Mouse (Mus musculus) kidney, embryonic 16.5 days (tissue): Measurements from ENCODE around the gene Capza3. TPM values are rescaled to one million over a fixed set of nuclear protein-coding genes. Genes with fewer than 3 reads are reported as not detected.
A peak's percentile ranks its signal among the peaks of the same experiment; 100 is the strongest.

Source experiments
- ATAC-seq: fragments of 200-750 bp; cut with Nextera tagmentation; 2 replicates; pipeline ENCODE4 v1.8.0; 2017; ENCODE audit warnings: moderate TSS enrichment; ENCODE audit not compliant: low FRiP score, low TSS enrichment
- H3K27ac ChIP-seq: fragments of 300-500 bp; sonication (generic); 2 replicates; pipeline ENCODE4 v1.5.1; 2014; ENCODE audit warnings: low read length
- H3K27me3 ChIP-seq: fragments of 300-500 bp; sonication (generic); 2 replicates; pipeline ENCODE4 v1.6.1; 2014; ENCODE audit warnings: low read length, control low read depth, mixed read lengths; ENCODE audit not compliant: insufficient read depth
- H3K36me3 ChIP-seq: fragments of 300-500 bp; sonication (generic); 2 replicates; pipeline ENCODE4 v1.6.1; 2014; ENCODE audit warnings: low read length, control low read depth, mixed read lengths; ENCODE audit not compliant: insufficient read depth
- H3K4me1 ChIP-seq: fragments of 300-500 bp; sonication (generic); 2 replicates; pipeline ENCODE4 v1.6.1; 2014; ENCODE audit warnings: low read length, control low read depth, mixed read lengths; ENCODE audit not compliant: insufficient read depth
- H3K4me2 ChIP-seq: fragments of 300-500 bp; sonication (generic); replicated peaks from 2 replicates; pipeline ENCODE4 v1.6.1; 2014; ENCODE audit warnings: low read depth, low read length
- H3K4me3 ChIP-seq: fragments of 300-500 bp; sonication (generic); 2 replicates; pipeline ENCODE4 v1.5.1; 2014; ENCODE audit warnings: mild to moderate bottlenecking, low read length
- H3K9ac ChIP-seq: fragments of 300-500 bp; sonication (generic); replicated peaks from 2 replicates; pipeline ENCODE4 v1.6.1; 2014; ENCODE audit warnings: low read length
- H3K9me3 ChIP-seq: fragments of 300-500 bp; sonication (generic); 2 replicates; pipeline ENCODE4 v1.6.1; 2016; ENCODE audit warnings: low read length, control low read depth
- WGBS: fragments of 180-500 bp; shearing (Covaris S2); extraction: QIAGEN DNeasy Blood & Tissue Kit; methylation state at CpG from one replicate; pipeline ENCODE4 v1.1.7; 2014; 5-methylcytosine and 5-hydroxymethylcytosine counted together
- polyA plus RNA-seq: library from polyadenylated mRNA; unstranded; fragments of >200 nt; fragmentation: Nextera tagmentation; extraction: Ambion mirVana; gene quantifications from 2 replicates; pipeline ENCODE4 v1.2.1, GENCODE M21; 2015

The Capza3 gene
- not detected in 2 replicates for polyA plus RNA-seq

DNA sequence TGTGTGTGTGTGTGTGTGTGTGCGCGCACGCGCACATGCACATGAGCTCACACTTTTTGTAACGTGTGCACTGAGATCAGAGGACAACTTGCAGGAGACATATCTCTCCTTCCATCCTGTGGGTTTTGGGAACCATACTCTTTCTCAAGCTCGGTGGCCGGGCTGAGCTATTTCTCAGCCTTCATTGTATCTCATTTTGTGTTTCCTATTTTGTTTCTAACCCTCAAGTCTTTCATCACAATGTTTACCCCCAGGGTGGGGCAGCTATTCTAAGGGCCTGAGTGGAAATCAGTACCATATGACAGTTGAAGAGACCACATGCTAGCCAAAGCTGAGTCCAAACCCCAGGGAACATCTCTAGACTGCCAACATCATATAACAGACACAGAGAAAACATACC lies at the start of gene Capza3:
Gene Capza3, plus strand, starts transcription at position 301 of the 400 bp plus-strand sequence.
- Histone ChIP-seq H3K9ac (no peak within 1 kb of the TSS), H3K4me3 (no peak within 1 kb of the TSS), H3K36me3 (no peaks in the 10 kb centered on the region), H3K27me3 (no peaks in the 10 kb centered on the region), H3K27ac (no peak within 1 kb of the TSS), H3K4me2 (no peak within 1 kb of the TSS), H3K9me3 (no peaks in the 10 kb centered on the region), H3K4me1 (no peaks in the 10 kb centered on the region)
- ATAC-seq: no peak
- 94% methylated on average over 7 of the region's 7 CpGs for WGBS

DNA sequence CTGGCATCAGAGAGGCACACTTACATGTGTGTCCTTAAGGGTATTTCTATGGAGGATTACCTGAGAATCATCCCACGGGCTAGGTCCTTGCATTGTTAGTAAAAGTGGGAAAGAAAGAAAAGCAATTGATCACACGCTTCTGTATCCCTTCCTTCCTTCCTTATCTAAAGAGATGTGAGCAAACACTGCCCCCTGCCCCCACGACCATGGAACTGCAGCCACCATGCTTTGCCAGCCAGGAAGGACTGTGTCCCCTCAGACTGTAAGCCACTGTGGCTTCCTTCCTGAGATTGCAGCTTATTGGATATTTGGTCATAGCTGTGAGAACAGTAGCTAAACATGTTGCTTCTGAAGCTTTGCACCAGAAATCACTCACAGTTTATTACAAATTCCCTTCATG lies 35.9 kb upstream of the Capza3 start:
- 76% methylated on average over 3 of the region's 3 CpGs for WGBS
- H3K27me3 ChIP-seq: no peaks in the 10 kb centered on the region
- ATAC-seq: no peak

DNA sequence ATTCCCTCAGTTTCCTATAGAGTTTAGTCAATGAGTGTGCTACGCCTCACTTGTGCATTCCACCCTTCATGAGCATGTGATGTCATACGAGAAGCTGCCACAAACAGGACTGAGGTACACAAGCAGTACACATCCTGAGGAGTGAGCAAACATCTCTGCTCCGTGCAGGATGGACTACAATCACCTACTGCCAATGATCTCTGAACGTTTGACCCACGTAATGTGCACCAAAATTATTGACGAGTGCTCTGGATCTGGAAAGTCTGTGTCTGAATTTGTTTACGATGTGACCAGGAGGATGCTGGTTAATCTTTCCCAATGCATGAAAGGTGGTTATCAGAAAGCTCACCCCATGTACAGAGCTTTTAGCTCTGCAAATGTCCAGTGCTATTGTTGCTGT lies 16.6 kb upstream of the Capza3 start:
- Histone ChIP-seq H3K9ac (no peak overlapping the region), H3K27ac (no peak overlapping the region), H3K4me1 (no peaks in the 10 kb centered on the region), H3K9me3 (no peaks in the 10 kb centered on the region), H3K4me2 (no peak overlapping the region), H3K36me3 (no peaks in the 10 kb centered on the region), H3K4me3 (no peak overlapping the region), H3K27me3 (no peaks in the 10 kb centered on the region)
- ATAC-seq: no peak
- WGBS: 80% methylated on average over 7 of the region's 7 CpGs

More for the DNA sequence above, 35.9 kb upstream of the Capza3 start:
- Histone ChIP-seq H3K36me3 (0 out of 2 replicates have a peak, but pooled peaks cover 3% of the 10 kb centered on the region), H3K9ac (no peak overlapping the region), H3K9me3 (peaks cover 6% of the 10 kb centered on the region), H3K27ac (no peak overlapping the region), H3K4me3 (no peak overlapping the region), H3K4me2 (no peak overlapping the region), H3K4me1 (no peaks in the 10 kb centered on the region)

DNA sequence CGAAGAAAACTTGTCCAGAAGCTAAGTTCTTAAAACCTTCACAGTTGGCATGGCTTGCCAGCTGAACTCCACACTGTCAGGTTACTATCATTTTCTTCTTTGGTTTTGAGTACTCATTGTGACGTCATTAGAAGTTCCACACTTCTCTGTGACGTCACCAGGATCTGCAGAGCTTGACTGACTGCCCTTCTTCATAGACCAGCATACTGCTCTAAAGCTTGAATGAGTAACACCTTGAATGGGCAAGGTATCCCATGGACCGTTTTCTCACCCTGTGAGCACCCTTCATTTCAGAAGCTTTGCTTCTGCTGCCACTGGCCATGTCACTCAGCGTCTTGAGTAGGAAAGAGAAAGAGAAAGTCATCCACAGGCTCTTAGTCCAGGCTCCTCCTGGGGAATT lies 305 bp downstream of the Capza3 start, which contains the start of gene Plcz1:
Gene Plcz1, minus strand, starts transcription at position 101 of the 400 bp plus-strand sequence.
- WGBS: 91% methylated on average over 5 of the region's 5 CpGs
- Histone ChIP-seq H3K27ac (no peak within 1 kb of the TSS), H3K27me3 (no peaks in the 10 kb centered on the region), H3K4me1 (no peaks in the 10 kb centered on the region), H3K9ac (no peak within 1 kb of the TSS), H3K4me3 (no peak within 1 kb of the TSS), H3K4me2 (no peak within 1 kb of the TSS), H3K36me3 (no peaks in the 10 kb centered on the region), H3K9me3 (no peaks in the 10 kb centered on the region)
- no peak for ATAC-seq

DNA sequence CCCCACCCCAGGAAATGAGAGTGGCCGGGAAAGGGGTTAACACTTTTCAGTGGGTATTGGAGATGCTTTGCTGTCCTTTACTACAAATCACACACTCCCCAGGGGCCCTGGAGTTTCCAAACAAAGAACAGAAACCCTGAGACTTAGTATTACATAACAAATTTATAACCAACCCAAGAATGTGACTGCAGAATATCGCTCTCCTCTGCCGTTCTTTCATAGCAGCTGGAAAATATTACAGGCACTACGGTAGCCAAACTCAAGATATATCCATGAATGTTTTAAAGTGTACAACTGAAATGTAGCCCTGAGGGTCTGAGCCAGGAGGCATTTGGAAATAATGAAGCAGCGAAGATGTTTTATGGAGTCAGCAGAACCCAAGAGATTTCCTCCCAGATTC lies 10.4 kb downstream of the Capza3 start:
- Histone ChIP-seq H3K4me3 (no peak overlapping the region), H3K4me2 (no peak overlapping the region), H3K36me3 (no peaks in the 10 kb centered on the region), H3K9ac (no peak overlapping the region), H3K27me3 (no peaks in the 10 kb centered on the region), H3K27ac (no peak overlapping the region; the same call in 1 of the 2 replicates), H3K4me1 (0 out of 2 replicates have a peak, but pooled peaks cover 5% of the 10 kb centered on the region), H3K9me3 (no peaks in the 10 kb centered on the region)
- peak; percentile 67; the same call in 1 of the 2 replicates for ATAC-seq
- 47% methylated on average over 5 of the region's 5 CpGs for WGBS

DNA sequence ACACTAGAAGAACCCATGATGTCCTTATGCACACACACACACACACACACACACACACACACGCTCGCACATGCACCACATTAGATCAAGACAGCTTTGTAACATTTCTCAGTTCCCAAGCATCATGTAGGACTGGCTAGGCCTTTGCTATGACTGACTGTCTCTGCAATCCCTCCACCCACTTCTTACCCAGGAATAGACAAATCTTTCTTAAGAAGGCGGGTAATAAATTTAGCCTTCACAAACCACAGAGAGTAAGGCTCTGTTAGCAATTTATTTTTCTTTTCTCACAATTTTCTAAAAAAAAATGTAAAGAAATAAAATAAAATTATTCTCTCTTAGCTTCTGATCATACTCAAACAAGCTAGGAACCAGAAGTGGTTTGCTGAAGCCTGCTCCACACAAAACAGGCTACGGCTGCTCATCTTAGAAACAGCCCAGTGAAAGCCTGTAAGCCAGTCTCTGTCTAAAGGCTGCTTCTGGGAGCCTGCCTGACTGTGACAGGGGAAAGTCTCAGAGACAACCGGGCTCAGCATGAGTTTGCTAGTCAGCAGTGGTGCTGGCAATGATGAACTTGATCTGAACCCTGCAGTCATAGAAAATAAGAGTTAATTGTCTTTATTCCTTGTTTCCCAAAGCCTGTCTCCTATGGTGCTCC lies 13.3 kb downstream of the Capza3 start:
- Histone ChIP-seq H3K4me3 (no peak overlapping the region), H3K4me1 (0 out of 2 replicates have a peak, but pooled peaks cover 5% of the 10 kb centered on the region), H3K9ac (no peak overlapping the region), H3K27ac (no peak overlapping the region), H3K36me3 (no peaks in the 10 kb centered on the region), H3K9me3 (no peaks in the 10 kb centered on the region), H3K4me2 (no peak overlapping the region), H3K27me3 (no peaks in the 10 kb centered on the region)
- ATAC-seq: no peak
- WGBS: 73% methylated on average over 5 of the region's 5 CpGs

DNA sequence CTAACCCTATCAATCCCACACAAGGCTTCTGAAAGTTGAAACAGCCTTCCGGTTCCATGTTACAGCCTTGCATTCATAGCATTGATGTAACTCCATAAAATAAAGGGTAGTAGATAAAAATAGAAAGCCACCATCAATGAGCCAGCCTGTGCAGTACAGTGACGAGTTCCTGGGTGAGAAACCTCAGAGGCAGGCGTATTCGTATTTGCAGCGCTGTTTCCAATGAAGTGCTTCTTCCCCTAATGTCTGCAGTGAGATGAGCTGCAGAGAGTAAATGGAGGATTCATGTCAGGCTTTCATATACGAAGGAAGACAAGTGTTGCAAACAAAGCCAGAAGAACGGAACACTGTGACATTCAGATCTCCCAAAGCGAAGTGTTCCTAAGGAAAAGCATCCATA lies 28.1 kb downstream of the Capza3 start:
- Histone ChIP-seq H3K4me3 (no peak overlapping the region), H3K27ac (no peak overlapping the region), H3K36me3 (no peaks in the 10 kb centered on the region), H3K4me2 (no peak overlapping the region), H3K9ac (no peak overlapping the region), H3K9me3 (0 out of 2 replicates have a peak, but pooled peaks cover 4% of the 10 kb centered on the region), H3K4me1 (no peaks in the 10 kb centered on the region), H3K27me3 (no peaks in the 10 kb centered on the region)
- 88% methylated on average over 8 of the region's 8 CpGs for WGBS
- no peak for ATAC-seq

DNA sequence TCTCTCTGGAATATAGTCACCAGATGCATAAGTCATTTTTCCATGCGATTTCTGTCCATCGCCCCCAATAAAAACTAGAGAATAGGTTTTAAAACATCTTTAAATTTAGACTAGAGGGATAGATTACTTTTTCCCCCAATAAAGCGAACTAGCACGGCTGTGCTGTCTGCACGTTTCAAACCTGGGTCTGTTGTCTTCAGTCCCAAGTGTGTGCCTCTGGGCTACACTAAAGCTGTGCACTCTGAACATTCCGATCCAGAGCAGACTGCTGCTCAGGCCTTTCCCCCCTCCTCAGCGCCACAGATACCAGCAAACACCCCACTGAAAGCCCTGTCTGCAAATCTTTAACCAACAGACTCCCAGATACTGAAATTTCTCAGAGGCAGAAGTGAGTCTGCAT lies 39.9 kb downstream of the Capza3 start:
- no peak overlapping the region for H3K27ac ChIP-seq
- no peak overlapping the region for H3K9ac ChIP-seq
- WGBS: 76% methylated on average over 7 of the region's 7 CpGs
- H3K4me2 ChIP-seq: no peak overlapping the region
- no peak for ATAC-seq
- H3K4me3 ChIP-seq: no peak overlapping the region
- 0 out of 2 replicates have a peak, but pooled peaks cover 4% of the 10 kb centered on the region for H3K4me1 ChIP-seq
- H3K36me3 ChIP-seq: no peaks in the 10 kb centered on the region
- no peaks in the 10 kb centered on the region; the same call in 1 of the 2 replicates for H3K9me3 ChIP-seq
- no peaks in the 10 kb centered on the region for H3K27me3 ChIP-seq

DNA sequence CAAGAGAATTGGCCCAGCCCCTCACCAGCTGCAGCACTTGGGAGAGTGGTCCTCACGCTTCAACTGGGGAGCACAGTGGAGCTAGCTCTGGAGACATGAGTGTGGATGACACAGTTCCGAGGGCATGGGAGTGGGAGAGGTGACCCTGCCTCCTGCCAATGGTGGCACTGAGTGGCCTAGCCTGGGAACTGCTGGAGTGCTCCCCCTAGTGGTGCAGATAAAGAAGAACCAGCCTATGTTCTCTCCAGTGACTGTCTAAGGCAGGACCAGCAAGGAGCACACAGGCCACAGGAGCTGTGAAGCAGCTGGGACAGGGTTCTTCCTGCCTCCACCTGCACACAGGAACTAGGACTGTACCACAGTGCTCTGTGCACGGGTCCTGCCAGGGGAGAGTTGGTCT lies 40.7 kb downstream of the Capza3 start:
- H3K4me2 ChIP-seq: no peak overlapping the region
- H3K4me1 ChIP-seq: 0 out of 2 replicates have a peak, but pooled peaks cover 4% of the 10 kb centered on the region
- H3K36me3 ChIP-seq: no peaks in the 10 kb centered on the region
- H3K4me3 ChIP-seq: no peak overlapping the region
- no peaks in the 10 kb centered on the region; the same call in 1 of the 2 replicates for H3K9me3 ChIP-seq
- H3K27ac ChIP-seq: no peak overlapping the region
- H3K27me3 ChIP-seq: no peaks in the 10 kb centered on the region
- no peak overlapping the region for H3K9ac ChIP-seq
- ATAC-seq: peak; percentile 54
- 79% methylated on average over 3 of the region's 3 CpGs for WGBS

DNA sequence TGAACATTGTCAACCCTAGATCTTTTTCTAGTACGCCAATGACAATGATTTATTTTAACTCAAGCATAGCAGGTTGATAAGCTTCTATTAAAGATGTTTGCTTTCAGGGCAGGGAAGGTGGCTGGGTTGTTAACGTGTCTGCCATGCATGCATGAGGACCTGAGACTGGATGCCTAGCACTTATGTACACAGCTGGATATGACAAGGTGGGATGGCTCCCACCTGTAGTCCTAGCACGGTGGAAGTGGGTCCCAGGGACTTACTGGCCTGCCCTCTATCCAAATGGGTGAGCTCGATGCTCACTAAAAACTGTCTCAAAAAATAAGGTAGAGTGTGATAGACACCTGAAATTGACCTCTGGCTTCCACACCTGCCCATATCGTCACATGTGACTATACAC lies 48.8 kb downstream of the Capza3 start:
- Histone ChIP-seq H3K9ac (no peak overlapping the region), H3K4me1 (no peaks in the 10 kb centered on the region), H3K4me3 (no peak overlapping the region), H3K27me3 (no peaks in the 10 kb centered on the region), H3K9me3 (no peaks in the 10 kb centered on the region), H3K4me2 (no peak overlapping the region), H3K36me3 (no peaks in the 10 kb centered on the region), H3K27ac (no peak overlapping the region)
- whole genome bisulfite sequencing: 74% methylated on average over 5 of the region's 5 CpGs
- no peak for ATAC-seq
